Mouse (Mus musculus) liver, adult 2 months (tissue): Measurements from ENCODE around the gene Cacng1. TPM values are rescaled to one million over a fixed set of nuclear protein-coding genes. Genes with fewer than 3 reads are reported as not detected.

Experiments used
- DNase-seq: peaks from one replicate; pipeline ENCODE4 v3.0.0-alpha.2; 2011; ENCODE audit warnings: low read depth, low spot score; ENCODE audit errors: extremely low read depth
- H3K27ac ChIP-seq: fragments of 200-500 bp; replicated peaks from 2 replicates; pipeline ENCODE4 v1.5.1; 2012; ENCODE audit warnings: low read depth, mild to moderate bottlenecking, control low read depth, inconsistent platforms, low read length; ENCODE audit not compliant: insufficient read depth
- H3K27me3 ChIP-seq: fragments of 200-500 bp; 2 replicates; pipeline ENCODE4 v1.6.1; 2012; ENCODE audit warnings: mild to moderate bottlenecking, moderate library complexity, low read length, inconsistent platforms; ENCODE audit not compliant: control insufficient read depth, insufficient read depth
- H3K36me3 ChIP-seq: fragments of 200-500 bp; 2 replicates; pipeline ENCODE4 v1.6.1; 2012; ENCODE audit warnings: low read length, inconsistent platforms; ENCODE audit not compliant: control insufficient read depth, insufficient read depth
- H3K4me1 ChIP-seq: fragments of 200-500 bp; 2 replicates; pipeline ENCODE4 v1.6.1; 2011; ENCODE audit warnings: low read length; ENCODE audit not compliant: control insufficient read depth, insufficient read depth
- H3K4me3 ChIP-seq: fragments of 200-500 bp; 2 replicates; pipeline ENCODE4 v1.5.1; 2011; ENCODE audit warnings: low read depth, mild to moderate bottlenecking, control low read depth, low read length, moderate library complexity; ENCODE audit not compliant: insufficient read depth
- H3K79me2 ChIP-seq: fragments of 200-500 bp; 2 replicates; pipeline ENCODE4 v1.6.1; 2012; ENCODE audit warnings: inconsistent platforms, mild to moderate bottlenecking, low read length, moderate library complexity; ENCODE audit not compliant: control insufficient read depth, insufficient read depth
- H3K9ac ChIP-seq: fragments of 200-500 bp; 2 replicates; pipeline ENCODE4 v1.6.1; 2012; ENCODE audit warnings: low read depth, mild to moderate bottlenecking, control low read depth, inconsistent platforms, low read length
- CTCF ChIP-seq: fragments of 200-500 bp; IDR thresholded peaks from 2 replicates; pipeline ENCODE4 v1.5.1; 2011; ENCODE audit warnings: low read depth, low read length, control low read depth
- POLR2A ChIP-seq: fragments of 200-500 bp; IDR thresholded peaks from 2 replicates; pipeline ENCODE4 v1.6.1; 2011; ENCODE audit warnings: low read length, control low read depth; ENCODE audit not compliant: insufficient read depth; ENCODE audit errors: extremely low read depth
- WGBS: fragments of 180-500 bp; shearing (Covaris S2); methylation state at CpG from one replicate; pipeline ENCODE4 v1.1.7; 2018; 5-methylcytosine and 5-hydroxymethylcytosine counted together
- polyA plus RNA-seq: library from polyadenylated mRNA; depleted of rRNA; stranded (reverse); fragments of >200 nt; gene quantifications from 2 replicates; pipeline ENCODE4 v1.2.3, GENCODE M21; 2012
- total RNA-seq: library from RNA; depleted of rRNA; stranded (reverse); fragments of >200 nt; gene quantifications from 2 replicates; pipeline ENCODE4 v1.2.3, GENCODE M21; 2014

Gene Cacng1
- total and polyA plus RNA-seq, 2 experiments: 0.09 TPM; not detected in 1

DNA sequence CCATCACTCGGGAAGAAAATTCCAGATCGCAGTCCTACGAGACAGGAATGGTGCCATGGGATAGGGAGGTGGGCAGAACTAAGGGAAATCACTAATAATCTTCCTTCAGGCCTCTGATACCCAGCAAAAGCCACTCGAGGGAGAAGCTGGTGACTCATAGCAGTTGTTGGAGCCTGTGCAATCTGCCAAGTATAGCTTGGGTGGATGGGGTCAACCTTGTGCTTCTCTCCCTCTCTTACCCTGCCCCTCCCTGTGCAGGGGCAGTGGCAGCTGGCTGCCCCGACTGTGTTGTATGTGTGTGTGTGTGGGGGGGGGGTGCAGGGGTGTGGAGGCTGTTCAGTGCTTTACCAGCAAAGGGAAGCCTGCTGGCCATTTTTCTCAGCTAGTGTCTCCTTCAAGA lies 15.2 kb upstream of the Cacng1 start:
- Histone ChIP-seq H3K9ac (no peak overlapping the region), H3K4me1 (no peaks in the 10 kb centered on the region), H3K27ac (no peak overlapping the region), H3K79me2 (no peaks in the 10 kb centered on the region), H3K36me3 (no peaks in the 10 kb centered on the region), H3K27me3 (no peaks in the 10 kb centered on the region), H3K4me3 (no peak overlapping the region)
- no peak for TF ChIP-seq CTCF
- TF ChIP-seq POLR2A: no peak
- 74% methylated on average over 5 of the region's 5 CpGs for WGBS
- DNase-seq: no peak

- DNase-seq: no peak
- Histone ChIP-seq H3K27ac (no peak overlapping the region), H3K27me3 (no peaks in the 10 kb centered on the region), H3K79me2 (no peaks in the 10 kb centered on the region), H3K9ac (no peak overlapping the region), H3K4me3 (no peak overlapping the region), H3K36me3 (no peaks in the 10 kb centered on the region), H3K4me1 (no peaks in the 10 kb centered on the region)
- 78% methylated on average over 4 of the region's 4 CpGs for WGBS
- no peak for TF ChIP-seq CTCF
- no peak for TF ChIP-seq POLR2A
Observed at GRCm38 (mm10) chr11:107730940-107731339, 14.6 kb upstream of the Cacng1 start.

GRCm38 (mm10) chr11:107729141-107729540 lies 12.8 kb upstream of the Cacng1 start:
- Histone ChIP-seq H3K79me2 (no peaks in the 10 kb centered on the region), H3K9ac (no peak overlapping the region), H3K36me3 (no peaks in the 10 kb centered on the region), H3K27ac (no peak overlapping the region), H3K27me3 (no peaks in the 10 kb centered on the region), H3K4me1 (no peaks in the 10 kb centered on the region), H3K4me3 (no peak overlapping the region)
- 81% methylated on average over 7 of the region's 7 CpGs for WGBS
- no peak for DNase-seq
- no peak for TF ChIP-seq CTCF
- TF ChIP-seq POLR2A: no peak

DNA sequence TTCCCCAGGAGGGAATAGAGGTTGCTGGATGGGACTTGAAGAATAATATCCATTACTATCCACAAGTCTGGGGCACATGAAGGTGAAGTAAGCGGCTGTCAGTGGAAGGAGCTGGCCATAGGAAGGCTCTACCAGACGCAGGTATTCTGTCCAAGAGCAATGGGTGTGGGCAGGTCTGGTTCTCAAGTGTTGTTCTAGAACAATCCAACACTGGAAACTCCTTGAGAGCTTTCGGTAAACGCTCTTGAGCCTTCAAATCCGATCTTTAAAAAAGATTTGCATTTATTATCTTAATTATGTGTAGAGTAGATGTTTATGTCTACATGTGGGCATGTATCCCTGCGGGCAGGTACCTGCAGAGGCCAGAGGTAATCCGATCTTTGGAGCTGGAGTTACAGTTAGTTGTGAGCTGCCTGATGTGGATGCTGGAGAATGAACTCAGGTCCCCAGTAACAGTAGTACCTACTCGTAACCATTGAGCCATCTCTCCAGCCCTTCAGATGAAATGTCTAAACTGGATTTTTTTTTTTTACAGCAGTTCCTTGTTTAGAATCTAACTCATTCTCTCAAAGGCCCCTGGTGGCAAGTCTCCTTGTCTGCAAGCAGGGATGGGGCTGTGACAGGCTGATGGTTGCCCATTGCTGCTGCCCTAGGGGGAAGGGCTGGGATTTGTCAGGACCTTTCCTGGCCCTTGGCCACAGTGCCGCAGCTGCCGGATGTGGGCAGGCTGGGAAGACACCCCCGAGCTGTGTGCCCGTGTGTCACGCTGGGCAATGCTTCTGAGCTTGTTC lies 11.9 kb upstream of the Cacng1 start:
- Histone ChIP-seq H3K27me3 (no peaks in the 10 kb centered on the region), H3K79me2 (no peaks in the 10 kb centered on the region), H3K4me1 (no peaks in the 10 kb centered on the region), H3K9ac (no peak overlapping the region), H3K4me3 (no peak overlapping the region), H3K27ac (no peak overlapping the region), H3K36me3 (no peaks in the 10 kb centered on the region)
- no peak for TF ChIP-seq CTCF
- no peak for TF ChIP-seq POLR2A
- WGBS: 86% methylated on average over 13 of the region's 13 CpGs
- DNase-seq: no peak

GRCm38 (mm10) chr11:107724603-107725002 lies 8.3 kb upstream of the Cacng1 start:
- WGBS: 84% methylated on average over 8 of the region's 8 CpGs
- Histone ChIP-seq H3K4me1 (no peaks in the 10 kb centered on the region), H3K27me3 (no peaks in the 10 kb centered on the region), H3K79me2 (no peaks in the 10 kb centered on the region), H3K4me3 (no peak overlapping the region), H3K36me3 (no peaks in the 10 kb centered on the region), H3K27ac (no peak overlapping the region), H3K9ac (no peak overlapping the region)
- TF ChIP-seq POLR2A (no peak), CTCF (no peak)
- DNase-seq: no peak

DNA sequence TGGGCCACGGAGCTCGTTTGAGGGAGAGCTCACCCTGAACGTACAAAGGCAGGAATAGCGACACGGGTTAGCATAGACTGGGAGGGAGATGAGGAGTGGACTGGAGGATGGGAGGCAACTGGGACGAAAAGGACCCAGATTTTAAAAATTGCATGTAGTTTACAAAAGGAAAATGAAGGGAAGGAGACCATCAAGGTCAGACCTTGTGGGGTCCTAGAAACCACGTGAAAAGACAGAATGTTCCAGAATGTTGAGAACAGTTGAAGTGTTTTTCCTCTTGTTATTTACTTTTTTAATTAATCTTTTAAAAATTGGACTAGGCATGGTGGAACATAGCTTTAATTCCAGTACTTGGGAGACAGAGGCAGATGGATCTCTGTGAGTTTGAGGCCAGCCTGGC lies 4.7 kb upstream of the Cacng1 start:
- WGBS: 89% methylated on average over 7 of the region's 7 CpGs
- Histone ChIP-seq H3K36me3 (no peaks in the 10 kb centered on the region), H3K9ac (no peak overlapping the region), H3K27me3 (no peaks in the 10 kb centered on the region), H3K27ac (no peak overlapping the region), H3K79me2 (no peaks in the 10 kb centered on the region), H3K4me3 (no peak overlapping the region), H3K4me1 (no peaks in the 10 kb centered on the region)
- no peak for TF ChIP-seq CTCF
- TF ChIP-seq POLR2A: no peak
- DNase-seq: no peak
